Mouse (Mus musculus): ENCODE data around the gene AW822073. TPM values are rescaled to one million over a fixed set of nuclear protein-coding genes. Genes with fewer than 3 reads are reported as not detected.
A peak's percentile ranks its signal among the peaks of the same experiment; 100 is the strongest.
"Not testable (repeated sequence)": the region's sequence is repeated elsewhere in the genome, so short reads cannot be mapped to it uniquely, and the experiment has no call there.

Gene AW822073
- polyA plus RNA-seq, 1 experiment from 2014 or later: not detected

- H3K4me1 ChIP-seq (replicated peaks); H3K36me3 ChIP-seq; H3K4me3 ChIP-seq; H3K27ac ChIP-seq; H3K27me3 ChIP-seq (ENCODE audit: insufficient read depth, poor library complexity, severe bottlenecking): not testable (repeated sequence)
- 88% methylated on average over 35 of the region's 35 CpGs for WGBS
- H3K9me3 ChIP-seq: peaks cover 36% of the 10 kb centered on the region
- DNase-seq (ENCODE audit: low spot score): peak; percentile 64
These were observed 7.3 kb upstream of the AW822073 start for GRCm38 (mm10) chr10:58231779-58232640.

- not testable (repeated sequence) for H3K4me1 ChIP-seq (replicated peaks); H3K27me3 ChIP-seq (ENCODE audit: insufficient read depth, poor library complexity, severe bottlenecking); H3K4me3 ChIP-seq; H3K36me3 ChIP-seq; H3K27ac ChIP-seq; DNase-seq (ENCODE audit: low spot score)
- peaks cover 33% of the 10 kb centered on the region for H3K9me3 ChIP-seq
- WGBS: 82% methylated on average over 5 of the region's 7 CpGs
These were observed 6.4 kb upstream of the AW822073 start for GRCm38 (mm10) chr10:58231088-58231487.

- H3K27ac ChIP-seq; H3K36me3 ChIP-seq; DNase-seq (ENCODE audit: low spot score); H3K4me3 ChIP-seq; H3K27me3 ChIP-seq (ENCODE audit: insufficient read depth, poor library complexity, severe bottlenecking); H3K4me1 ChIP-seq (replicated peaks): not testable (repeated sequence)
- peaks cover 23% of the 10 kb centered on the region for H3K9me3 ChIP-seq
- 54% methylated on average over 3 of the region's 3 CpGs for WGBS
These were observed 5.3 kb upstream of the AW822073 start for GRCm38 (mm10) chr10:58230021-58230420.

- H3K36me3 ChIP-seq; H3K27ac ChIP-seq; H3K4me1 ChIP-seq (replicated peaks); DNase-seq (ENCODE audit: low spot score); H3K27me3 ChIP-seq (ENCODE audit: insufficient read depth, poor library complexity, severe bottlenecking); H3K4me3 ChIP-seq: not testable (repeated sequence)
- H3K9me3 ChIP-seq: peaks cover 22% of the 10 kb centered on the region
- 84% methylated on average over 2 of the region's 6 CpGs for WGBS
These were observed 3.1 kb upstream of the AW822073 start for GRCm38 (mm10) chr10:58227798-58228197.

- WGBS: 79% methylated on average over 4 of the region's 4 CpGs
- DNase-seq (ENCODE audit: low spot score): peak; percentile 11
- H3K27me3 ChIP-seq (ENCODE audit: insufficient read depth, poor library complexity, severe bottlenecking); H3K27ac ChIP-seq; H3K4me3 ChIP-seq; H3K36me3 ChIP-seq; H3K4me1 ChIP-seq (replicated peaks): not testable (repeated sequence)
- peaks cover 13% of the 10 kb centered on the region for H3K9me3 ChIP-seq
These were observed 1.6 kb upstream of the AW822073 start for GRCm38 (mm10) chr10:58226357-58226756.

- H3K36me3 ChIP-seq; H3K27me3 ChIP-seq (ENCODE audit: insufficient read depth, poor library complexity, severe bottlenecking); H3K4me3 ChIP-seq; H3K4me1 ChIP-seq (replicated peaks); H3K27ac ChIP-seq: not testable (repeated sequence)
- H3K9me3 ChIP-seq: peaks cover 13% of the 10 kb centered on the region
- WGBS: 85% methylated on average over 31 of the region's 31 CpGs
- peak; percentile 43 for DNase-seq (ENCODE audit: low spot score)
These were observed 541 bp downstream of the AW822073 start for GRCm38 (mm10) chr10:58223972-58224805.

- not testable (repeated sequence) for H3K27ac ChIP-seq; DNase-seq (ENCODE audit: low spot score); H3K4me3 ChIP-seq; H3K36me3 ChIP-seq; H3K27me3 ChIP-seq (ENCODE audit: insufficient read depth, poor library complexity, severe bottlenecking); H3K4me1 ChIP-seq (replicated peaks)
- H3K9me3 ChIP-seq: peaks cover 13% of the 10 kb centered on the region
- 84% methylated on average over 4 of the region's 6 CpGs for WGBS
These were observed 1.6 kb downstream of the AW822073 start for GRCm38 (mm10) chr10:58223161-58223560.

- DNase-seq (ENCODE audit: low spot score); H3K36me3 ChIP-seq; H3K4me3 ChIP-seq; H3K27ac ChIP-seq; H3K27me3 ChIP-seq (ENCODE audit: insufficient read depth, poor library complexity, severe bottlenecking); H3K4me1 ChIP-seq (replicated peaks): not testable (repeated sequence)
- 95% methylated on average over 2 of the region's 2 CpGs for WGBS
- peaks cover 12% of the 10 kb centered on the region for H3K9me3 ChIP-seq
These were observed 3.2 kb downstream of the AW822073 start for GRCm38 (mm10) chr10:58221571-58221970.

- Histone ChIP-seq H3K27me3 (ENCODE audit: insufficient read depth, poor library complexity, severe bottlenecking) (no peaks in the 10 kb centered on the region), H3K27ac (no peak overlapping the region), H3K36me3 (no peaks in the 10 kb centered on the region), H3K4me3 (no peak overlapping the region), H3K4me1 (replicated peaks) (no peaks in the 10 kb centered on the region), H3K9me3 (peaks cover 9% of the 10 kb centered on the region)
- DNase-seq (ENCODE audit: low spot score): no peak
- WGBS: 83% methylated on average over 6 of the region's 6 CpGs
These were observed 4.0 kb downstream of the AW822073 start for GRCm38 (mm10) chr10:58220726-58221125.

GRCm38 (mm10) chr10:58217366-58217765 is 7.4 kb downstream of the AW822073 start:
- Histone ChIP-seq H3K36me3 (no peaks in the 10 kb centered on the region), H3K27me3 (ENCODE audit: insufficient read depth, poor library complexity, severe bottlenecking) (no peaks in the 10 kb centered on the region), H3K4me1 (replicated peaks) (no peaks in the 10 kb centered on the region), H3K4me3 (no peak overlapping the region), H3K27ac (no peak overlapping the region), H3K9me3 (peaks cover 8% of the 10 kb centered on the region)
- WGBS: 88% methylated on average over 3 of the region's 3 CpGs
- no peak for DNase-seq (ENCODE audit: low spot score)

- no peak overlapping the region for H3K4me3 ChIP-seq
- no peak overlapping the region for H3K27ac ChIP-seq
- WGBS: 88% methylated on average over 1 of the region's 1 CpGs
- no peak for DNase-seq (ENCODE audit: low spot score)
- peaks cover 9% of the 10 kb centered on the region for H3K9me3 ChIP-seq
- H3K36me3 ChIP-seq: no peaks in the 10 kb centered on the region
- H3K4me1 ChIP-seq (replicated peaks): no peaks in the 10 kb centered on the region
- H3K27me3 ChIP-seq (ENCODE audit: insufficient read depth, poor library complexity, severe bottlenecking): no peaks in the 10 kb centered on the region
These were observed 9.4 kb downstream of the AW822073 start for GRCm38 (mm10) chr10:58215353-58215752.

GRCm38 (mm10) chr10:58214934-58215333 is 9.8 kb downstream of the AW822073 start:
- Histone ChIP-seq H3K36me3 (no peaks in the 10 kb centered on the region), H3K4me3 (no peak overlapping the region), H3K27ac (no peak overlapping the region), H3K9me3 (peaks cover 13% of the 10 kb centered on the region), H3K27me3 (ENCODE audit: insufficient read depth, poor library complexity, severe bottlenecking) (no peaks in the 10 kb centered on the region), H3K4me1 (replicated peaks) (no peaks in the 10 kb centered on the region)
- WGBS: 85% methylated on average over 5 of the region's 5 CpGs
- DNase-seq (ENCODE audit: low spot score): no peak

GRCm38 (mm10) chr10:58214497-58214896 is 10.2 kb downstream of the AW822073 start:
- no peak for DNase-seq (ENCODE audit: low spot score)
- Histone ChIP-seq H3K27ac (no peak overlapping the region), H3K36me3 (no peaks in the 10 kb centered on the region)

More at GRCm38 (mm10) chr10:58214497-58214896, 10.2 kb downstream of the AW822073 start:
- H3K9me3 ChIP-seq: peaks cover 13% of the 10 kb centered on the region
- no peaks in the 10 kb centered on the region for H3K4me1 ChIP-seq (replicated peaks)
- no peak overlapping the region for H3K4me3 ChIP-seq
- H3K27me3 ChIP-seq (ENCODE audit: insufficient read depth, poor library complexity, severe bottlenecking): no peaks in the 10 kb centered on the region
